ENCODE assay signal across 10 mouse cellular contexts in genomic region chr1:130979455-130979854, GRCm38 (mm10). TPM values are rescaled to one million over a fixed set of nuclear protein-coding genes. Genes with fewer than 3 reads are reported as not detected.
DNase-seq lines count a peak whose midpoint lies in the region; ATAC-seq and TF ChIP-seq lines count a peak whose summit lies in the region.
"Had no signal": no experiment of that assay in that cellular context is flagged by ENCODE, and none has a peak within 500 bp of the region (broad histone marks: within the 10 kb centered on the region; RNA-seq: fewer than 3 reads in every experiment).

No protein-coding gene starts in this region.

- no peaks in the 10 kb centered on the region for H3K27me3 ChIP-seq in forebrain, embryonic 10.5 days (ENCODE audit: poor library complexity, severe bottlenecking)
- no peaks in the 10 kb centered on the region for H3K27me3 ChIP-seq in forebrain, embryonic 13.5 days
- no peaks in the 10 kb centered on the region for H3K27me3 ChIP-seq in neural tube, embryonic 15.5 days (replicated peaks)
- no peaks in the 10 kb centered on the region for H3K27me3 ChIP-seq in limb, embryonic 14.5 days (ENCODE audit: control insufficient read depth, insufficient read depth, low read length)
- H3K27me3 ChIP-seq in small intestine, adult 2 months (ENCODE audit: control insufficient read depth, insufficient read depth, low read length): no peaks in the 10 kb centered on the region
- H3K27me3 ChIP-seq: hindbrain, embryonic 15.5 days had no signal

- TF ChIP-seq POLR2A in limb, embryonic 14.5 days (IDR thresholded peaks at IDR 0.05; ENCODE audit: borderline replicate concordance, extremely low read depth, insufficient read depth, insufficient read length): no peak
- TF ChIP-seq POLR2A in small intestine, adult 2 months (IDR thresholded peaks at IDR 0.05; ENCODE audit: low read depth, low read length): no peak

- no peak for ATAC-seq in forebrain, embryonic 13.5 days
- no peak for ATAC-seq in neural tube, embryonic 15.5 days (ENCODE audit: low FRiP score)
- peak; percentile 45; the same call in 1 of the 2 replicates for ATAC-seq in cerebellum, adult (ENCODE audit: insufficient number of reproducible peaks, low FRiP score, low TSS enrichment)
- ATAC-seq in limb, embryonic 14.5 days (ENCODE audit: low FRiP score, low read depth): no peak

- H3K4me3 ChIP-seq in forebrain, embryonic 10.5 days: no peak overlapping the region
- no peak overlapping the region for H3K4me3 ChIP-seq in forebrain, embryonic 13.5 days
- no peak overlapping the region for H3K4me3 ChIP-seq in neural tube, embryonic 15.5 days (replicated peaks)
- H3K4me3 ChIP-seq in limb, embryonic 14.5 days (replicated peaks; ENCODE audit: low read length): no peak overlapping the region
- no peak overlapping the region for H3K4me3 ChIP-seq in small intestine, adult 2 months (ENCODE audit: low read depth, low read length)
- H3K4me3 ChIP-seq: hindbrain, embryonic 15.5 days; myocyte had no signal

- peak; percentile 26; the same call in 1 of the 2 replicates for TF ChIP-seq CTCF in small intestine, adult 2 months (IDR thresholded peaks at IDR 0.05; ENCODE audit: extremely low read depth, insufficient read length, insufficient replicate concordance, low read depth, low read length)

- intact Hi-C loops in heart, postnatal 10 days (cut with DNase I): loop anchor here (1.0 to 2.0 kb wide), 3 partner anchors 104 to 431 kb away; no protein-coding TSS in a partner anchor

- H3K9me3 ChIP-seq in forebrain, embryonic 10.5 days: no peaks in the 10 kb centered on the region
- H3K9me3 ChIP-seq in forebrain, embryonic 13.5 days (replicated peaks): no peaks in the 10 kb centered on the region
- H3K9me3 ChIP-seq in neural tube, embryonic 15.5 days (replicated peaks): no peaks in the 10 kb centered on the region
- H3K9me3 ChIP-seq in limb, embryonic 14.5 days (ENCODE audit: control insufficient read depth, low read length): no peaks in the 10 kb centered on the region
- H3K9me3 ChIP-seq: hindbrain, embryonic 15.5 days had no signal

- no peak overlapping the region for H3K9ac ChIP-seq in forebrain, embryonic 13.5 days
- no peak overlapping the region for H3K9ac ChIP-seq in neural tube, embryonic 15.5 days (replicated peaks)
- H3K9ac ChIP-seq in limb, embryonic 14.5 days (ENCODE audit: low read depth, low read length, severe bottlenecking): no peak overlapping the region
- H3K9ac ChIP-seq: hindbrain, embryonic 15.5 days had no signal

- no peaks in the 10 kb centered on the region for H3K36me3 ChIP-seq in forebrain, embryonic 10.5 days (replicated peaks)
- H3K36me3 ChIP-seq in forebrain, embryonic 13.5 days (ENCODE audit: poor library complexity, severe bottlenecking): no peaks in the 10 kb centered on the region
- H3K36me3 ChIP-seq in neural tube, embryonic 15.5 days: no peaks in the 10 kb centered on the region
- H3K36me3 ChIP-seq in limb, embryonic 14.5 days (ENCODE audit: control insufficient read depth, insufficient read depth, low read length): no peaks in the 10 kb centered on the region
- H3K36me3 ChIP-seq in small intestine, adult 2 months (ENCODE audit: control insufficient read depth, insufficient read depth, low read length): no peaks in the 10 kb centered on the region
- H3K36me3 ChIP-seq: hindbrain, embryonic 15.5 days had no signal

- no peak overlapping the region for H3K27ac ChIP-seq in forebrain, embryonic 10.5 days
- no peak overlapping the region for H3K27ac ChIP-seq in forebrain, embryonic 13.5 days
- no peak overlapping the region for H3K27ac ChIP-seq in neural tube, embryonic 15.5 days (replicated peaks)
- no peak overlapping the region for H3K27ac ChIP-seq in limb, embryonic 14.5 days (replicated peaks; ENCODE audit: low read depth, low read length)
- no peak overlapping the region for H3K27ac ChIP-seq in small intestine, adult 2 months (ENCODE audit: insufficient read depth, low read depth, low read length)
- H3K27ac ChIP-seq: hindbrain, embryonic 15.5 days had no signal

- DNase-seq in forebrain, embryonic 10.5 days (ENCODE audit: extremely low spot score, low spot score): peak; percentile 49
- DNase-seq in neural tube, embryonic 10.5 days (ENCODE audit: extremely low spot score, low spot score): peak; percentile 45
- DNase-seq in heart, postnatal 10 days: peak; percentile 39 to 60
- DNase-seq in limb, embryonic 14.5 days (ENCODE audit: low spot score): peak; percentile 44

- 0 out of 2 replicates have a peak, but pooled peaks cover 1% of the 10 kb centered on the region for H3K4me1 ChIP-seq in forebrain, embryonic 10.5 days
- H3K4me1 ChIP-seq in forebrain, embryonic 13.5 days: no peaks in the 10 kb centered on the region
- H3K4me1 ChIP-seq in neural tube, embryonic 15.5 days: no peaks in the 10 kb centered on the region
- no peaks in the 10 kb centered on the region for H3K4me1 ChIP-seq in limb, embryonic 14.5 days (ENCODE audit: control insufficient read depth, insufficient read depth, low read length)
- no peaks in the 10 kb centered on the region for H3K4me1 ChIP-seq in small intestine, adult 2 months (ENCODE audit: control insufficient read depth, insufficient read depth, insufficient read length, low read length)
- H3K4me1 ChIP-seq: hindbrain, embryonic 15.5 days had no signal

- H3K4me2 ChIP-seq in forebrain, embryonic 13.5 days: no peak overlapping the region
- H3K4me2 ChIP-seq in neural tube, embryonic 15.5 days: no peak overlapping the region
- H3K4me2 ChIP-seq in limb, embryonic 14.5 days (replicated peaks; ENCODE audit: low read depth, low read length, severe bottlenecking): no peak overlapping the region
- H3K4me2 ChIP-seq: hindbrain, embryonic 15.5 days had no signal

- 59% methylated on average over 1 of the region's 1 CpGs for WGBS in forebrain, embryonic 10.5 days
- WGBS in forebrain, embryonic 13.5 days: 74% methylated on average over 1 of the region's 1 CpGs
- 71% methylated on average over 1 of the region's 1 CpGs for WGBS in neural tube, embryonic 15.5 days
- 42% methylated on average over 1 of the region's 1 CpGs for WGBS in limb, embryonic 14.5 days
- WGBS in small intestine, adult 2 months: 48% methylated on average over 1 of the region's 1 CpGs

RNA-seq across cellular contexts. Expression of gene Il19, which starts 39.5 kb away (rescaled TPM):
- polyA plus RNA-seq in forebrain, embryonic 10.5 days (2016; fragmentation: Nextera tagmentation; extraction: Ambion mirVana): not detected in 2 replicates
- polyA plus RNA-seq in forebrain, embryonic 13.5 days (2015; fragmentation: Nextera tagmentation; extraction: Ambion mirVana): not detected in 2 replicates
- not detected in 2 replicates for polyA plus RNA-seq in neural tube, embryonic 15.5 days (2015; fragmentation: Nextera tagmentation; extraction: Ambion mirVana)
- not detected for total RNA-seq in heart, postnatal 10 days (2021)
- 0.09 and 0.20 TPM in 2 replicates for polyA plus RNA-seq in limb, embryonic 14.5 days (2012; rRNA removed)
- not detected in 2 replicates for polyA plus RNA-seq in limb, embryonic 14.5 days (2014; fragmentation: Nextera tagmentation; extraction: Ambion mirVana)
- not detected in 2 replicates for polyA plus RNA-seq in small intestine, adult 2 months (2012; rRNA removed)
- polyA plus RNA-seq: hindbrain, embryonic 15.5 days had no signal

RNA-seq across cellular contexts. Expression of gene Il10, which starts 40.2 kb away (rescaled TPM):
- polyA plus RNA-seq in forebrain, embryonic 10.5 days (2016; fragmentation: Nextera tagmentation; extraction: Ambion mirVana): not detected in 2 replicates
- polyA plus RNA-seq in forebrain, embryonic 13.5 days (2015; fragmentation: Nextera tagmentation; extraction: Ambion mirVana): not detected in 2 replicates
- polyA plus RNA-seq in neural tube, embryonic 15.5 days (2015; fragmentation: Nextera tagmentation; extraction: Ambion mirVana): 0.18 TPM in 1 of 2 replicates, not detected in the other
- total RNA-seq in heart, postnatal 10 days (2021): not detected
- polyA plus RNA-seq in limb, embryonic 14.5 days (2012; rRNA removed): 0.05 and 0.06 TPM in 2 replicates
- polyA plus RNA-seq in limb, embryonic 14.5 days (2014; fragmentation: Nextera tagmentation; extraction: Ambion mirVana): not detected in 2 replicates
- polyA plus RNA-seq in small intestine, adult 2 months (2012; rRNA removed): not detected in 2 replicates
- polyA plus RNA-seq: hindbrain, embryonic 15.5 days; myocyte had no signal
